Mouse (Mus musculus): Measurements from ENCODE around the gene Gtf2f2. TPM values are rescaled to one million over a fixed set of nuclear protein-coding genes. Genes with fewer than 3 reads are reported as not detected.
A peak's percentile ranks its signal among the peaks of the same experiment; 100 is the strongest.

Gtf2f2 gene
- total and polyA plus RNA-seq, 2 experiments from 2014 or later = 41.5 to 47.6 TPM

GRCm38 (mm10) chr14:75983891-75984290 lies 26.8 kb downstream of the Gtf2f2 start:
- Histone ChIP-seq H3K9ac (no peak overlapping the region), H3K27me3 (ENCODE audit: insufficient read depth, low read length) (no peaks in the 10 kb centered on the region), H3K4me1 (ENCODE audit: insufficient read depth) (peaks cover 6% of the 10 kb centered on the region), H3K4me3 (ENCODE audit: low read depth, low read length) (no peak overlapping the region), H3K36me3 (ENCODE audit: insufficient read depth) (no peaks in the 10 kb centered on the region; the same call in 1 of the 2 replicates), H3K4me2 (ENCODE audit: low read depth) (no peak overlapping the region), H3K9me3 (ENCODE audit: low read length) (no peaks in the 10 kb centered on the region), H3K27ac (ENCODE audit: low read depth, low read length) (no peak overlapping the region)
- WGBS = 86% methylated on average over 2 of the region's 2 CpGs
- DNase-seq = no peak
- no peak for ATAC-seq
- no peak for TF ChIP-seq CTCF (IDR thresholded peaks at IDR 0.05; ENCODE audit: low read depth)

DNA sequence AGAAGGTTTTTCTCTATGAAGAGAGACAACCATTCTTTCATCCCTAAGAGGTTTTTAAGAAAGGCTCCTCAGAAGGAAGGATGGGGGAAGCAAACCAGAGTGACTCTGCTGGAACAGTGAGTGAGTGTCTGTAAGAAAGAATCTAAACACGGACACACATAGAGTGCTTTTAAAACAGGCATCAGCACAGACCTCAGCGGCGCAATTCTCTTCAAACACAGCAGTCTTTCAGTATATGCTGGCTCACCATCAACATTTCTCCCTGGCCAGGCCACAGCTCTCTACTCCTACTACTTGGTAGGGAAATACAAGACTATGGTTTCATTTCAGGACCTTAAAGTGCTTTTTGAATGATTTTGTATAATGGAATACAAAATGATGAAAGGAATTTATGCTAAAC lies 29.4 kb downstream of the Gtf2f2 start:
- Histone ChIP-seq H3K27ac (ENCODE audit: low read depth, low read length) (no peak overlapping the region), H3K4me1 (ENCODE audit: insufficient read depth) (peaks cover 6% of the 10 kb centered on the region), H3K9me3 (ENCODE audit: low read length) (no peaks in the 10 kb centered on the region), H3K9ac (no peak overlapping the region), H3K4me2 (ENCODE audit: low read depth) (no peak overlapping the region), H3K36me3 (ENCODE audit: insufficient read depth) (no peaks in the 10 kb centered on the region; the same call in 1 of the 2 replicates), H3K4me3 (ENCODE audit: low read depth, low read length) (no peak overlapping the region), H3K27me3 (ENCODE audit: insufficient read depth, low read length) (no peaks in the 10 kb centered on the region)
- DNase-seq (no peak), ATAC-seq (peak; percentile 23; the same call in 1 of the 2 replicates)
- 82% methylated on average over 3 of the region's 3 CpGs for WGBS
- no peak for TF ChIP-seq CTCF (IDR thresholded peaks at IDR 0.05; ENCODE audit: low read depth)

DNA sequence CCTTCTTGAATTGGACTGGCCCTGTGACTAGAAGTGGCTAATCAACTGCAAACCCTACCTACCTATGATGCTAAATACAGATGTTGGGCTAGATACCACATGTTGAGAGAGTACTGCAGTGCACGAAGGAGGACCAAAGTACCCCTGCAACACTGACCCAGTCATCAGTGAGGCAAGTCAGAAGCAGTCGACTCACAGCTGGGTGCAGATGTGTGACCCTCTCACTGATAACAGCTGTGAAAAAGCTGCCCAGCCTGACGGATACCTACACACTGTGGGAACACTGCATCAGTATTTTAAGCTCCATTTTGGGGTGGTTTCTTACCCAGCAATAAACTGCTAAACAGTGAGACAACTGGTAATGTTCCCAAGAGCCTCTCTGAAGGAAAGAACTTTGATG lies 34.6 kb downstream of the Gtf2f2 start:
- H3K4me3 ChIP-seq (ENCODE audit: low read depth, low read length) = no peak overlapping the region
- H3K27ac ChIP-seq (ENCODE audit: low read depth, low read length) = no peak overlapping the region
- no peak for TF ChIP-seq CTCF (IDR thresholded peaks at IDR 0.05; ENCODE audit: low read depth)
- ATAC-seq (no peak), DNase-seq (no peak)
- no peaks in the 10 kb centered on the region for H3K9me3 ChIP-seq (ENCODE audit: low read length)
- WGBS = 70% methylated on average over 3 of the region's 3 CpGs
- no peak overlapping the region for H3K9ac ChIP-seq
- H3K27me3 ChIP-seq (ENCODE audit: insufficient read depth, low read length) = no peaks in the 10 kb centered on the region
- H3K36me3 ChIP-seq (ENCODE audit: insufficient read depth) = no peaks in the 10 kb centered on the region
- H3K4me2 ChIP-seq (ENCODE audit: low read depth) = no peak overlapping the region
- H3K4me1 ChIP-seq (ENCODE audit: insufficient read depth) = no peaks in the 10 kb centered on the region

DNA sequence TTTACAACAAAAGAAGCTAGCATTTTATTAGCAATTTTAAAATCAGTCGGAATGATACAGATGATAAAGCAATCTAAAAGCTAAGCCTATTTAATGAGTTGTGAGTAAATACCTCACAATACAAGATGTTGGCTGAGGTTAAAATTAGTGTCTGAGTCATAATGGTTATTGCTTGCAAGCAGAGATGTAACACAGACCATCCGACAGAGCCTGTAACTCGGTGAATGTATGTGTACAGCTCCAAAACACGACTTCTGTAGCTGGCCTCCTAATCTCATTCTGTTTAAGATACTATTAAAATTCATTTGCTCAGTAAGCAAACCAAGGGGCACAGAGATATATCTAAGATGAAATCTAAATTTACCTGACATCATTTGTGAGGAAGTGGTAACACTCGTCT lies 43.4 kb downstream of the Gtf2f2 start:
- no peak for ATAC-seq
- WGBS = 65% methylated on average over 5 of the region's 5 CpGs
- no peak for TF ChIP-seq CTCF (IDR thresholded peaks at IDR 0.05; ENCODE audit: low read depth)

DNA sequence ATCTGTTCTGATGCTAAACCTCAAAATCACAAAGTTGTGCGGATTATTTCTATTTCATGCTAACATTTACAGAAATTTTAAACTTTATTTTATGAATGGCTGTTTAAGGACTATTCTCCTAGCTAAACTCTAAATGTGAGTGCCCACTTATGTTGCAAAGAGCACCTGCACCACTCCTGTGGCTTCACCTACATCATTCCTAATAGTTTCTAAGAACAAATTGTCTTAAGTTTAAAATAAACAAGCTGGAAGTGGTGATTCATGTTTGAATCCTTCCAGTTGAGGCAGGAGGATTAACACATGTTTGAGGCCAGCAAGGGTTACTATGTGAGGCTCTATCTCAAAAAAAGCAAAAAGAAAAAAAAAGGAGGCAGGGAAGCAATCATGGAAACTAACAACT lies 46.2 kb downstream of the Gtf2f2 start:
- Histone ChIP-seq H3K4me2 (ENCODE audit: low read depth) (peak overlapping the region; percentile 53), H3K4me1 (ENCODE audit: insufficient read depth) (no peaks in the 10 kb centered on the region; the same call in 1 of the 2 replicates), H3K36me3 (ENCODE audit: insufficient read depth) (no peaks in the 10 kb centered on the region), H3K9ac (no peak overlapping the region; the same call in 1 of the 2 replicates), H3K27ac (ENCODE audit: low read depth, low read length) (no peak overlapping the region), H3K27me3 (ENCODE audit: insufficient read depth, low read length) (no peaks in the 10 kb centered on the region), H3K9me3 (ENCODE audit: low read length) (no peaks in the 10 kb centered on the region), H3K4me3 (ENCODE audit: low read depth, low read length) (peak overlapping the region; percentile 38)
- TF ChIP-seq CTCF (IDR thresholded peaks at IDR 0.05; ENCODE audit: low read depth) = no peak
- WGBS = 95% methylated on average over 1 of the region's 1 CpGs
- DNase-seq = no peak
- no peak for ATAC-seq

More for the DNA sequence above, 43.4 kb downstream of the Gtf2f2 start:
- DNase-seq = no peak
- Histone ChIP-seq H3K36me3 (ENCODE audit: insufficient read depth) (no peaks in the 10 kb centered on the region), H3K9me3 (ENCODE audit: low read length) (no peaks in the 10 kb centered on the region), H3K4me3 (ENCODE audit: low read depth, low read length) (no peak overlapping the region), H3K4me1 (ENCODE audit: insufficient read depth) (no peaks in the 10 kb centered on the region; the same call in 1 of the 2 replicates), H3K4me2 (ENCODE audit: low read depth) (peak overlapping the region; percentile 15; the same call in 1 of the 2 replicates), H3K9ac (no peak overlapping the region), H3K27me3 (ENCODE audit: insufficient read depth, low read length) (no peaks in the 10 kb centered on the region), H3K27ac (ENCODE audit: low read depth, low read length) (no peak overlapping the region)

DNA sequence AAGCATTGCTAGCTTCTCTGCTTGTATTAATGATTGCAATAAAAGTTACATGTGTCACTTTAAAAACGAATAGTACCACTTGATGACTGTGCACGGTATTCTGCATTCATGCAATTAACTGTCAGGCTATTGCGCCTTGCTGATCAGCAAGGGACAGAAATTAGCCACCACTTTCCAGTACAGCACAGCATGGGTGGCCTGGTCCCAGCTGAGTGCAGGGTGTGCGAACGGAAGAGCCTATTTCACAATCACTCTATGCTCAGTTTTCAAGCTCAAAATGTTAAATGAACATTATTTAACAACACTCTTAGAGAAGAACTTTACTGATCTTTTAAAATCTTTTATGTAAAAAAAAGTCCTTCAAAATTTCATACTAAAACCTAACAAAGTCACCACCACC lies 46.7 kb downstream of the Gtf2f2 start:
- no peak overlapping the region for H3K27ac ChIP-seq (ENCODE audit: low read depth, low read length)
- no peaks in the 10 kb centered on the region for H3K27me3 ChIP-seq (ENCODE audit: insufficient read depth, low read length)
- no peaks in the 10 kb centered on the region; the same call in 1 of the 2 replicates for H3K4me1 ChIP-seq (ENCODE audit: insufficient read depth)
- H3K9ac ChIP-seq = no peak overlapping the region
- peak overlapping the region; percentile 38 for H3K4me3 ChIP-seq (ENCODE audit: low read depth, low read length)
- H3K36me3 ChIP-seq (ENCODE audit: insufficient read depth) = no peaks in the 10 kb centered on the region
- no peak for ATAC-seq
- no peaks in the 10 kb centered on the region for H3K9me3 ChIP-seq (ENCODE audit: low read length)
- TF ChIP-seq CTCF (IDR thresholded peaks at IDR 0.05; ENCODE audit: low read depth) = no peak
- peak overlapping the region; percentile 53 for H3K4me2 ChIP-seq (ENCODE audit: low read depth)
- DNase-seq = no peak
- WGBS = 18% methylated on average over 5 of the region's 5 CpGs

DNA sequence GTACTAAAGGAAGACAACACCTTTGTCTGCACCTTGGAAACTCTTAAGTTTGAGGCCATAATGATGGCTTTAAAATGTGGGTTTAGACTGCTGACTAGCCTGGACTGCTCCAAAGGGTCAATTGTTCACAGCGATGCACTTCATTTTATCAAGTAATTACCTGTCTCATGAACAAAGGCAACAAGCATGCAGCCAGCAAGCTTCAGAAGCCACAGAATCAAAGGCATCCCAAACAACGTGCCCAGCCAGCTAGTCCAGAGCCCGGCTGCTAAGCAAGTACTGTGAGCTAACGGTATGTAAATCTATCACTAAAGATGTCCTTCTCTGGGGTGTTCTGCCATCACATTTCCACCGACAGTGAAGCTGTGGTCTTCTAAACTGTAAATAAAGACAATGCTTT lies 47.5 kb downstream of the Gtf2f2 start:
- TF ChIP-seq CTCF (IDR thresholded peaks at IDR 0.05; ENCODE audit: low read depth) = no peak
- DNase-seq = peak; percentile 66

More for the DNA sequence above, 47.5 kb downstream of the Gtf2f2 start:
- peak overlapping the region; percentile 77 for H3K27ac ChIP-seq (ENCODE audit: low read depth, low read length)
- H3K4me1 ChIP-seq (ENCODE audit: insufficient read depth) = no peaks in the 10 kb centered on the region; the same call in 1 of the 2 replicates
- ATAC-seq = no peak
- H3K9me3 ChIP-seq (ENCODE audit: low read length) = no peaks in the 10 kb centered on the region
- peak overlapping the region; percentile 53 for H3K4me2 ChIP-seq (ENCODE audit: low read depth)
- H3K4me3 ChIP-seq (ENCODE audit: low read depth, low read length) = peak overlapping the region; percentile 38
- H3K9ac ChIP-seq = peak overlapping the region; percentile 63
- WGBS = 10% methylated on average over 5 of the region's 5 CpGs
- H3K36me3 ChIP-seq (ENCODE audit: insufficient read depth) = no peaks in the 10 kb centered on the region
- no peaks in the 10 kb centered on the region for H3K27me3 ChIP-seq (ENCODE audit: insufficient read depth, low read length)

All from forebrain, postnatal 0 days (tissue).